Mouse (Mus musculus) kidney, postnatal 0 days (tissue): ENCODE data around the gene Agps. TPM values are rescaled to one million over a fixed set of nuclear protein-coding genes. Genes with fewer than 3 reads are reported as not detected.

Source experiments
- ATAC-seq: fragments of 200-750 bp; cut with Nextera tagmentation; replicated peaks from 2 replicates; pipeline ENCODE4 v1.8.0; 2017; ENCODE audit warnings: low read depth, moderate number of reproducible peaks, moderate TSS enrichment, moderate library complexity; ENCODE audit not compliant: low FRiP score
- DNase-seq: peaks from one replicate; pipeline ENCODE4 v3.0.0-alpha.2; 2016; ENCODE audit warnings: low spot score
- H3K27ac ChIP-seq: fragments of 300-500 bp; sonication (generic); 2 replicates; pipeline ENCODE4 v1.5.1; 2014; ENCODE audit warnings: mild to moderate bottlenecking
- H3K27me3 ChIP-seq: fragments of 300-500 bp; sonication (generic); 2 replicates; pipeline ENCODE4 v1.6.1; 2014; ENCODE audit warnings: low read length, mixed read lengths; ENCODE audit not compliant: insufficient read depth
- H3K36me3 ChIP-seq: fragments of 300-500 bp; sonication (generic); 2 replicates; pipeline ENCODE4 v1.6.1; 2014; ENCODE audit warnings: low read length, mixed read lengths; ENCODE audit not compliant: insufficient read depth
- H3K4me1 ChIP-seq: fragments of 300-500 bp; sonication (generic); replicated peaks from 2 replicates; pipeline ENCODE4 v1.6.1; 2014; ENCODE audit warnings: antibody characterized with exemption, low read length, mixed read lengths; ENCODE audit not compliant: insufficient read depth
- H3K4me2 ChIP-seq: fragments of 300-500 bp; sonication (generic); 2 replicates; pipeline ENCODE4 v1.6.1; 2014; ENCODE audit warnings: mild to moderate bottlenecking, low read length, moderate library complexity, mixed read lengths
- H3K4me3 ChIP-seq: fragments of 300-500 bp; sonication (generic); replicated peaks from 2 replicates; pipeline ENCODE4 v1.5.1; 2014; ENCODE audit warnings: low read depth, low read length
- H3K9ac ChIP-seq: fragments of 300-500 bp; sonication (generic); 2 replicates; pipeline ENCODE4 v1.6.1; 2014; ENCODE audit warnings: low read depth, low read length
- H3K9me3 ChIP-seq: fragments of 300-500 bp; sonication (generic); replicated peaks from 2 replicates; pipeline ENCODE4 v1.6.1; 2016; ENCODE audit warnings: low read length, inconsistent platforms, mixed read lengths
- CTCF ChIP-seq: IDR thresholded peaks from 2 replicates; pipeline ENCODE4 v1.5.1; 2016; ENCODE audit warnings: antibody characterized with exemption, low read depth, mild to moderate bottlenecking, moderate library complexity
- WGBS: fragments of 180-500 bp; shearing (Covaris S2); extraction: QIAGEN DNeasy Blood & Tissue Kit; methylation state at CpG from one replicate; pipeline ENCODE4 v1.1.7; 2014; 5-methylcytosine and 5-hydroxymethylcytosine counted together
- polyA plus RNA-seq: library from polyadenylated mRNA; unstranded; fragments of >200 nt; fragmentation: Nextera tagmentation; extraction: Ambion mirVana; gene quantifications from 2 replicates; pipeline ENCODE4 v1.2.1, GENCODE M21; 2015

Agps gene
- polyA plus RNA-seq, 1 experiment from 2014 or later: 22.7 TPM

DNA sequence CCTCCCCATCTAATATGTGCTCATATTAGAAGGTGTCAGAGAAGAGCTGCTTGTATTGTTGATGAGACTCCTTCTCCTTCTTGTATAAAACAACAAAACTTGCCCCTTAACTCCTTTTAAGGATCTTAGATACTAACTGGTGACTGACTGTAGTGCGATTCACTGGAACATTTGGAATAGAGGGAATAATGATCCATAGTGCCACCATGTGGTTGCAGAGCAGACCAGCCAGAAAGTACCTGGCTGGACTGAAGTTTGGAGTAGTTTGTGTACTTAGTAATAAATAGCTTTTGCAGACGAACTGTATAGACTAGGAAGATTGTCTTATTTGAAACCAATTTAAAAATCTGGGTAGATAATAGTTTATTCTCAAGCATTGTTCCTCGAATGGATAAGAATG, 47.8 kb downstream of the Agps start:
- no peaks in the 10 kb centered on the region for H3K27me3 ChIP-seq
- peak; percentile 75 for DNase-seq
- 0 out of 2 replicates have a peak, but pooled peaks cover 2% of the 10 kb centered on the region for H3K36me3 ChIP-seq
- ATAC-seq: no peak
- no peaks in the 10 kb centered on the region for H3K9me3 ChIP-seq
- H3K27ac ChIP-seq: no peak overlapping the region
- H3K9ac ChIP-seq: no peak overlapping the region
- no peaks in the 10 kb centered on the region for H3K4me1 ChIP-seq
- WGBS: 38% methylated on average over 3 of the region's 3 CpGs
- TF ChIP-seq CTCF: peak; percentile 77
- no peak overlapping the region for H3K4me3 ChIP-seq
- no peak overlapping the region for H3K4me2 ChIP-seq

DNA sequence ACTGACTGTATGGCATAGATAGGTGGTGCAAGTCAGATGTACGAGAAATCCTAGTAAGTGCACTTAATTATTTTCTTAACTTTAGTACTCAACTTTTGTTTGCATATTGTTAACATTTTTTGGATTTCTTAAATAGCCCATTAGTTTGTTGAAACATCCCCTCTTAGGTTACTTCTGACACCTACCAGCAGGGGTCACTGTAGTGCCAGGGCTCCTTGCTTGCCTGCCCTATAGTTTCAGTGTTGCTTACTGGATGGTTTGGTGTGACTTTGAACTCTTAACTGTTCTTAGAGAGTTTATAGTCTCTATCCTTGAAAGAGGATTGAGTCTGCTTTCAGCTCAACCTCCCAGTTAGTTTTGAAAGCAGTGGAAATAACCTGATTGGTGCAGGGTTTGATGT, 51.6 kb downstream of the Agps start:
- no peak overlapping the region for H3K4me2 ChIP-seq
- H3K27ac ChIP-seq: no peak overlapping the region
- H3K36me3 ChIP-seq: no peaks in the 10 kb centered on the region
- no peak overlapping the region for H3K9ac ChIP-seq
- no peak overlapping the region for H3K4me3 ChIP-seq
- H3K4me1 ChIP-seq: no peaks in the 10 kb centered on the region
- peak; percentile 91 for TF ChIP-seq CTCF
- DNase-seq: peak; percentile 83
- no peak for ATAC-seq
- H3K9me3 ChIP-seq: no peaks in the 10 kb centered on the region
- 45% methylated on average over 1 of the region's 1 CpGs for WGBS
- H3K27me3 ChIP-seq: no peaks in the 10 kb centered on the region

DNA sequence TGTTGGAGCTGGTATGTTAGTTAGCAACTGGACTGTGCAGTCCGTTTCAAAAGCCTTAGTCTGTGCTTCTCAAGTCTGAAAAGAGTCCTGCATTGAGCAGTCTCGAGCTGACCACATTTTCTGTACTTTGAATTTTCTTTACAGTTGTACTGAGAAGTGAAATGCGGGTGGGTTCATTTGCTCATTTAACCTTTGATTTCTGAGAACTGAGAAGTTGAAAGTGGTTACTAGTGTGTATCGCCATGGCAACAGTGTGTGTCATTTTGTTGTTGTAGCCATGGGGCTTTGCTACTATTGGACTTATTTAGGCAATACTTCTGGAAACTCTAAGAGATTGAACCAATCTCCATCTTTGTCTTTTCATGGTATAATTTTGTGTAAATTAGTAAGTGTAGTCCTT, 60.0 kb downstream of the Agps start:
- no peak for TF ChIP-seq CTCF
- WGBS: 74% methylated on average over 4 of the region's 4 CpGs
- DNase-seq (no peak), ATAC-seq (no peak)
- Histone ChIP-seq H3K27ac (no peak overlapping the region), H3K4me3 (no peak overlapping the region), H3K36me3 (no peaks in the 10 kb centered on the region), H3K4me2 (no peak overlapping the region), H3K9ac (no peak overlapping the region), H3K4me1 (no peaks in the 10 kb centered on the region), H3K9me3 (no peaks in the 10 kb centered on the region), H3K27me3 (no peaks in the 10 kb centered on the region)

DNA sequence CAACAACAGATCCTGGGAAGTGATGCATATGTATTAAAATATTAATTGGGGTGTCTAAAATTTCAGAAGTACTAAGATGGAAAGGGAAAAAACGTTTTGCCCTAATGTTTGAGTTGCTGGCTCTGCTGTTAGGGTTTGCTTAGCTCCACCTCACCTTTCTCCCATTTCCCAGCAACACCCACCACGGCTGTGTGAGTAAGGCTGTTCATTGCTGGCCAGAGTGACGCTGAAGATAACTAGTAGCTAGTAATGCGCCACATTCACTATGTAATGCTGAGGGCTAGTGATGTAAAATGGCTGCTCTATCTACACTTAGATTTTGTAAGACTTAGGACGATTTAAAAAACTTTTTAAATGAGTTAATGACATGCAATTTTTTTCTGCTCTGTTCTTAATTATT, 63.7 kb downstream of the Agps start:
- no peak for ATAC-seq
- Histone ChIP-seq H3K36me3 (no peaks in the 10 kb centered on the region), H3K4me2 (no peak overlapping the region), H3K9ac (no peak overlapping the region), H3K27ac (no peak overlapping the region), H3K9me3 (no peaks in the 10 kb centered on the region), H3K4me3 (no peak overlapping the region), H3K27me3 (no peaks in the 10 kb centered on the region), H3K4me1 (no peaks in the 10 kb centered on the region)
- 86% methylated on average over 5 of the region's 5 CpGs for WGBS
- TF ChIP-seq CTCF: no peak
- no peak for DNase-seq

DNA sequence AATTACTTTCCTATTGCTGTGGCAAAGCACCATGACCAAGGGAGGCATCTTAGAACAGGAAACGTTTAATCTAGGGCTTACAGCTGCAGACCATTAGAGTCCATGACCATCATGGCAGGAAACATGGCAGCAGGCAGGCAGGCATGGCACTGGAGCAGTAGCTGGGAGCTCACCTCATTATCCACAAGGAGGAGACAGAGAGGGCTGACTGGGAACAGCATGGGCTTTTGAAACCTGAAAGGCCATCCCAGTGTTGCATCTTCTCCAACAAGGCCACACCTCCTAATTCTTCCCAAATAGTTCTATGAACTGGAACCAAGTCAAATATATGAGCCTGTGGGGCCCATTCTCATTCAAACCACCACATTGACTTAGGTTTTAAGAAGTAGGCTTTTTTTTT, 68.3 kb downstream of the Agps start:
- H3K4me2 ChIP-seq: no peak overlapping the region
- H3K9me3 ChIP-seq: no peaks in the 10 kb centered on the region
- no peak overlapping the region for H3K4me3 ChIP-seq
- H3K9ac ChIP-seq: no peak overlapping the region
- H3K36me3 ChIP-seq: 0 out of 2 replicates have a peak, but pooled peaks cover 5% of the 10 kb centered on the region
- no peak for TF ChIP-seq CTCF
- H3K27me3 ChIP-seq: no peaks in the 10 kb centered on the region
- DNase-seq: no peak
- WGBS: 71% methylated on average over 1 of the region's 1 CpGs
- no peaks in the 10 kb centered on the region for H3K4me1 ChIP-seq
- no peak overlapping the region for H3K27ac ChIP-seq
- ATAC-seq: no peak

DNA sequence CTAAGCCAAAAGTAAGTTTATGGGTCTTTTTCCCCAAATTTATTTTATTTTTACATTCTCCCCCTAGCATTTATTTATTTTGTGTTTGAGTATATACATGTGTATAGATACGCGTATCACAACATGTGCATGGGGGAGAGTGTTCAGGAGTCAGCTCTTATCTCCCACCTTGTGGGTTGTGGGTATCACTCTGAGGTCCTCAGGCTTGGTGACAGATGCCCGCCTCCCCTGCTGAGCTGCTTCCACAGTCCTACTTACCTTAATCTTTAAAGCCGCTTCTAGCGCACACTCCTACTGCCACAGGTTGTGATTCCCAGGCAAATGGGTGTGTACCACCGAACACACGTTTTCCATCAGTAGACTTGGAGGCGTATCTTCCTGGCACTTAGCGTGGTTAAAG, 69.9 kb downstream of the Agps start:
- no peak for TF ChIP-seq CTCF
- WGBS: 92% methylated on average over 9 of the region's 9 CpGs
- DNase-seq (no peak), ATAC-seq (no peak)
- H3K4me2 ChIP-seq: no peak overlapping the region
- H3K9me3 ChIP-seq: no peaks in the 10 kb centered on the region
- H3K27ac ChIP-seq: no peak overlapping the region
- H3K4me3 ChIP-seq: no peak overlapping the region
- 0 out of 2 replicates have a peak, but pooled peaks cover 5% of the 10 kb centered on the region for H3K36me3 ChIP-seq
- no peaks in the 10 kb centered on the region for H3K4me1 ChIP-seq
- no peak overlapping the region for H3K9ac ChIP-seq
- H3K27me3 ChIP-seq: no peaks in the 10 kb centered on the region

DNA sequence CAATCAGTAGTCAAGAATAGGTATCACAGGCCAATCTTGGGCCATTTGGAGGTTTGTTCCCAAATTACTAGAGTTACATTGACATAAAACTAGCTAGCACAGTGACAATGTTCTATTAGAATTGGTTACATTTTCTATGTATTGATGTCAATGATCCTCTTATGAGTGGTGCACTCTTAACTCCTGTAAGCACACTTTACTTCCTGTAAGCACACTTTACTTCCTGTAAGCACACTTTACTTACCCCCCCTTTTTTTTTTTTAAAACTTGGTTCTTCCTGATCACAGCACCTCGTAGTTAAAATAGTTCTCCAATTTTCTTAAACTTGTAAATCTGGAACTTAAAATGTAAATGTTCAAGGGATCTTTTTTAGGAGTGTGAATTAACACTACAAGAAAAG, 75.2 kb downstream of the Agps start:
- no peaks in the 10 kb centered on the region for H3K9me3 ChIP-seq
- no peaks in the 10 kb centered on the region for H3K27me3 ChIP-seq
- TF ChIP-seq CTCF: no peak
- no peak for ATAC-seq
- no peak overlapping the region for H3K27ac ChIP-seq
- no peak overlapping the region for H3K4me3 ChIP-seq
- H3K4me2 ChIP-seq: no peak overlapping the region
- no peaks in the 10 kb centered on the region for H3K4me1 ChIP-seq
- H3K36me3 ChIP-seq: peaks cover 13% of the 10 kb centered on the region
- H3K9ac ChIP-seq: no peak overlapping the region
- WGBS: 75% methylated on average over 1 of the region's 1 CpGs
- DNase-seq: no peak
